Mouse (Mus musculus): ENCODE results near the gene Gprin2. TPM values are rescaled to one million over a fixed set of nuclear protein-coding genes. Genes with fewer than 3 reads are reported as not detected.

Gene Gprin2
- polyA plus RNA-seq, 1 experiment from 2014 or later = 0.11 TPM

GRCm38 (mm10) chr14:34183101-34183500 lies 18.4 kb downstream of the Gprin2 start:
- ATAC-seq (replicated peaks; ENCODE audit: extremely low read depth, insufficient read depth, low FRiP score) = no peak
- Histone ChIP-seq H3K27me3 (ENCODE audit: control insufficient read depth, insufficient read depth, low read length) (no peaks in the 10 kb centered on the region), H3K4me3 (ENCODE audit: low read length) (no peak overlapping the region), H3K27ac (ENCODE audit: low read length) (no peak overlapping the region), H3K36me3 (ENCODE audit: control insufficient read depth, insufficient read depth) (no peaks in the 10 kb centered on the region), H3K4me1 (ENCODE audit: control insufficient read depth, insufficient read depth, low read length) (no peaks in the 10 kb centered on the region), H3K9ac (ENCODE audit: low read length) (no peak overlapping the region), H3K9me3 (replicated peaks; ENCODE audit: control insufficient read depth, low read length) (peaks cover 9% of the 10 kb centered on the region), H3K4me2 (ENCODE audit: low read depth, low read length) (no peak overlapping the region)
- WGBS = 62% methylated on average over 1 of the region's 1 CpGs

GRCm38 (mm10) chr14:34179351-34179750 lies 22.1 kb downstream of the Gprin2 start:
- no peak overlapping the region for H3K4me2 ChIP-seq (ENCODE audit: low read depth, low read length)
- H3K27ac ChIP-seq (ENCODE audit: low read length) = no peak overlapping the region
- 0 out of 2 replicates have a peak, but pooled peaks cover 3% of the 10 kb centered on the region for H3K4me1 ChIP-seq (ENCODE audit: control insufficient read depth, insufficient read depth, low read length)
- ATAC-seq (replicated peaks; ENCODE audit: extremely low read depth, insufficient read depth, low FRiP score) = no peak
- H3K4me3 ChIP-seq (ENCODE audit: low read length) = no peak overlapping the region
- WGBS = 83% methylated on average over 3 of the region's 3 CpGs
- H3K9ac ChIP-seq (ENCODE audit: low read length) = no peak overlapping the region
- no peaks in the 10 kb centered on the region for H3K36me3 ChIP-seq (ENCODE audit: control insufficient read depth, insufficient read depth)
- peaks cover 9% of the 10 kb centered on the region for H3K9me3 ChIP-seq (replicated peaks; ENCODE audit: control insufficient read depth, low read length)
- H3K27me3 ChIP-seq (ENCODE audit: control insufficient read depth, insufficient read depth, low read length) = no peaks in the 10 kb centered on the region

- Histone ChIP-seq H3K36me3 (ENCODE audit: control insufficient read depth, insufficient read depth) (no peaks in the 10 kb centered on the region), H3K4me2 (ENCODE audit: low read depth, low read length) (no peak overlapping the region), H3K9ac (ENCODE audit: low read length) (no peak overlapping the region), H3K27me3 (ENCODE audit: control insufficient read depth, insufficient read depth, low read length) (no peaks in the 10 kb centered on the region), H3K4me3 (ENCODE audit: low read length) (no peak overlapping the region), H3K4me1 (ENCODE audit: control insufficient read depth, insufficient read depth, low read length) (0 out of 2 replicates have a peak, but pooled peaks cover 5% of the 10 kb centered on the region), H3K27ac (ENCODE audit: low read length) (no peak overlapping the region), H3K9me3 (replicated peaks; ENCODE audit: control insufficient read depth, low read length) (no peaks in the 10 kb centered on the region)
- 50% methylated on average over 3 of the region's 3 CpGs for whole genome bisulfite sequencing
- ATAC-seq (replicated peaks; ENCODE audit: extremely low read depth, insufficient read depth, low FRiP score) = no peak
Observed at GRCm38 (mm10) chr14:34171107-34171506, 30.3 kb downstream of the Gprin2 start.

- ATAC-seq (replicated peaks; ENCODE audit: extremely low read depth, insufficient read depth, low FRiP score) = no peak
Observed at GRCm38 (mm10) chr14:34155752-34156151, 45.7 kb downstream of the Gprin2 start.

GRCm38 (mm10) chr14:34154601-34155337 lies 46.7 kb downstream of the Gprin2 start:
- Histone ChIP-seq H3K36me3 (ENCODE audit: control insufficient read depth, insufficient read depth) (no peaks in the 10 kb centered on the region), H3K27me3 (ENCODE audit: control insufficient read depth, insufficient read depth, low read length) (no peaks in the 10 kb centered on the region), H3K4me3 (ENCODE audit: low read length) (no peak overlapping the region), H3K4me2 (ENCODE audit: low read depth, low read length) (no peak overlapping the region), H3K27ac (ENCODE audit: low read length) (no peak overlapping the region), H3K9ac (ENCODE audit: low read length) (no peak overlapping the region), H3K4me1 (ENCODE audit: control insufficient read depth, insufficient read depth, low read length) (0 out of 2 replicates have a peak, but pooled peaks cover 2% of the 10 kb centered on the region), H3K9me3 (replicated peaks; ENCODE audit: control insufficient read depth, low read length) (no peaks in the 10 kb centered on the region)
- ATAC-seq (replicated peaks; ENCODE audit: extremely low read depth, insufficient read depth, low FRiP score) = no peak
- 48% methylated on average over 9 of the region's 9 CpGs for WGBS

More at GRCm38 (mm10) chr14:34155752-34156151, 45.7 kb downstream of the Gprin2 start:
- Histone ChIP-seq H3K4me1 (ENCODE audit: control insufficient read depth, insufficient read depth, low read length) (0 out of 2 replicates have a peak, but pooled peaks cover 2% of the 10 kb centered on the region), H3K9ac (ENCODE audit: low read length) (no peak overlapping the region; the same call in 1 of the 2 replicates), H3K27me3 (ENCODE audit: control insufficient read depth, insufficient read depth, low read length) (no peaks in the 10 kb centered on the region), H3K36me3 (ENCODE audit: control insufficient read depth, insufficient read depth) (no peaks in the 10 kb centered on the region), H3K4me2 (ENCODE audit: low read depth, low read length) (no peak overlapping the region), H3K27ac (ENCODE audit: low read length) (no peak overlapping the region), H3K4me3 (ENCODE audit: low read length) (no peak overlapping the region), H3K9me3 (replicated peaks; ENCODE audit: control insufficient read depth, low read length) (no peaks in the 10 kb centered on the region)
- 76% methylated on average over 12 of the region's 12 CpGs for WGBS

- no peaks in the 10 kb centered on the region for H3K36me3 ChIP-seq (ENCODE audit: control insufficient read depth, insufficient read depth)
- H3K27ac ChIP-seq (ENCODE audit: low read length) = no peak within 1 kb of the TSS
- H3K9ac ChIP-seq (ENCODE audit: low read length) = no peak within 1 kb of the TSS
- H3K27me3 ChIP-seq (ENCODE audit: control insufficient read depth, insufficient read depth, low read length) = no peaks in the 10 kb centered on the region; the same call in 1 of the 2 replicates
- H3K4me3 ChIP-seq (ENCODE audit: low read length) = peak within 1 kb of the TSS; percentile 19; the same call in 1 of the 2 replicates
- no peaks in the 10 kb centered on the region for H3K9me3 ChIP-seq (replicated peaks; ENCODE audit: control insufficient read depth, low read length)
- 0 out of 2 replicates have a peak, but pooled peaks cover 2% of the 10 kb centered on the region for H3K4me1 ChIP-seq (ENCODE audit: control insufficient read depth, insufficient read depth, low read length)
- WGBS = 13% methylated on average over 16 of the region's 16 CpGs
- peak within 1 kb of the TSS; percentile 47 for H3K4me2 ChIP-seq (ENCODE audit: low read depth, low read length)
- ATAC-seq (replicated peaks; ENCODE audit: extremely low read depth, insufficient read depth, low FRiP score) = peak; percentile 67
Observed at GRCm38 (mm10) chr14:34152342-34152741, 49.1 kb downstream of the Gprin2 start, which contains the start of gene Npy4r. TSS of gene Npy4r (minus strand) at chr14:34152489.

- Histone ChIP-seq H3K9ac (ENCODE audit: low read length) (no peak overlapping the region), H3K4me3 (ENCODE audit: low read length) (no peak overlapping the region), H3K27me3 (ENCODE audit: control insufficient read depth, insufficient read depth, low read length) (no peaks in the 10 kb centered on the region), H3K4me2 (ENCODE audit: low read depth, low read length) (no peak overlapping the region), H3K4me1 (ENCODE audit: control insufficient read depth, insufficient read depth, low read length) (no peaks in the 10 kb centered on the region), H3K27ac (ENCODE audit: low read length) (no peak overlapping the region), H3K36me3 (ENCODE audit: control insufficient read depth, insufficient read depth) (no peaks in the 10 kb centered on the region), H3K9me3 (replicated peaks; ENCODE audit: control insufficient read depth, low read length) (no peaks in the 10 kb centered on the region)
- ATAC-seq (replicated peaks; ENCODE audit: extremely low read depth, insufficient read depth, low FRiP score) = no peak
- 89% methylated on average over 10 of the region's 10 CpGs for WGBS
Observed at GRCm38 (mm10) chr14:34142915-34143314, 58.5 kb downstream of the Gprin2 start.

GRCm38 (mm10) chr14:34142316-34142715 lies 59.1 kb downstream of the Gprin2 start:
- 58% methylated on average over 1 of the region's 1 CpGs for WGBS
- no peak overlapping the region for H3K9ac ChIP-seq (ENCODE audit: low read length)
- no peaks in the 10 kb centered on the region for H3K27me3 ChIP-seq (ENCODE audit: control insufficient read depth, insufficient read depth, low read length)
- no peak overlapping the region for H3K4me2 ChIP-seq (ENCODE audit: low read depth, low read length)
- H3K9me3 ChIP-seq (replicated peaks; ENCODE audit: control insufficient read depth, low read length) = no peaks in the 10 kb centered on the region
- H3K4me1 ChIP-seq (ENCODE audit: control insufficient read depth, insufficient read depth, low read length) = no peaks in the 10 kb centered on the region
- no peak overlapping the region for H3K4me3 ChIP-seq (ENCODE audit: low read length)
- no peak for ATAC-seq (replicated peaks; ENCODE audit: extremely low read depth, insufficient read depth, low FRiP score)
- no peak overlapping the region for H3K27ac ChIP-seq (ENCODE audit: low read length)
- H3K36me3 ChIP-seq (ENCODE audit: control insufficient read depth, insufficient read depth) = no peaks in the 10 kb centered on the region
